Mouse (Mus musculus) liver, embryonic 12.5 days (tissue): ENCODE data around the gene Hist3h2a. TPM values are rescaled to one million over a fixed set of nuclear protein-coding genes. Genes with fewer than 3 reads are reported as not detected.
A peak's percentile ranks its signal among the peaks of the same experiment; 100 is the strongest.

Experiments used
- ATAC-seq: fragments of 200-750 bp; cut with Nextera tagmentation; 2 replicates; pipeline ENCODE4 v1.8.0; 2017; ENCODE audit warnings: moderate number of reproducible peaks, mild to moderate bottlenecking, moderate library complexity
- H3K27ac ChIP-seq: fragments of 300-500 bp; sonication (generic); 2 replicates; pipeline ENCODE4 v1.5.1; 2016; ENCODE audit warnings: mild to moderate bottlenecking
- H3K27me3 ChIP-seq: fragments of 300-500 bp; sonication (generic); replicated peaks from 2 replicates; pipeline ENCODE4 v1.6.1; 2016; ENCODE audit warnings: mild to moderate bottlenecking, moderate library complexity
- H3K36me3 ChIP-seq: fragments of 300-500 bp; sonication (generic); 2 replicates; pipeline ENCODE4 v1.6.1; 2016; ENCODE audit warnings: mild to moderate bottlenecking, moderate library complexity
- H3K4me1 ChIP-seq: fragments of 300-500 bp; sonication (generic); 2 replicates; pipeline ENCODE4 v1.6.1; 2016
- H3K4me2 ChIP-seq: fragments of 300-500 bp; sonication (generic); 2 replicates; pipeline ENCODE4 v1.6.1; 2016; ENCODE audit warnings: mild to moderate bottlenecking, moderate library complexity
- H3K4me3 ChIP-seq: fragments of 300-500 bp; sonication (generic); 2 replicates; pipeline ENCODE4 v1.5.1; 2016; ENCODE audit warnings: mild to moderate bottlenecking, moderate library complexity
- H3K9ac ChIP-seq: fragments of 300-500 bp; sonication (generic); 2 replicates; pipeline ENCODE4 v1.6.1; 2016; ENCODE audit warnings: mild to moderate bottlenecking, moderate library complexity
- H3K9me3 ChIP-seq: fragments of 300-500 bp; sonication (generic); replicated peaks from 2 replicates; pipeline ENCODE4 v1.6.1; 2016; ENCODE audit warnings: mild to moderate bottlenecking, moderate library complexity
- WGBS: fragments of 180-500 bp; shearing (Covaris S2); methylation state at CpG from one replicate; pipeline ENCODE4 v1.1.7; 2016; ENCODE audit not compliant: insufficient replicate concordance; 5-methylcytosine and 5-hydroxymethylcytosine counted together
- polyA plus RNA-seq: library from polyadenylated mRNA; unstranded; fragments of >200 nt; fragmentation: Nextera tagmentation; extraction: Ambion mirVana; gene quantifications from 2 replicates; pipeline ENCODE4 v1.2.1, GENCODE M21; 2016

Gene Hist3h2a
- polyA plus RNA-seq, 1 experiment from 2014 or later: 14.3 TPM

GRCm38 (mm10) chr11:58927790-58928651, 26.5 kb upstream of the Hist3h2a start:
- Histone ChIP-seq H3K36me3 (peaks cover 35% of the 10 kb centered on the region), H3K4me2 (peak overlapping the region; percentile 83), H3K4me1 (peaks cover 56% of the 10 kb centered on the region), H3K9me3 (no peaks in the 10 kb centered on the region), H3K27me3 (peaks cover 12% of the 10 kb centered on the region), H3K9ac (peak overlapping the region; percentile 75), H3K4me3 (peak overlapping the region; percentile 59), H3K27ac (peak overlapping the region; percentile 92)
- 3% methylated on average over 20 of the region's 20 CpGs for WGBS
- ATAC-seq: peak; percentile 78

GRCm38 (mm10) chr11:58929055-58929454, 25.4 kb upstream of the Hist3h2a start:
- H3K9me3 ChIP-seq: no peaks in the 10 kb centered on the region
- peak overlapping the region; percentile 54; the same call in 1 of the 2 replicates for H3K9ac ChIP-seq
- H3K4me1 ChIP-seq: peaks cover 56% of the 10 kb centered on the region
- H3K27me3 ChIP-seq: peaks cover 1% of the 10 kb centered on the region; the same call in 1 of the 2 replicates
- peak overlapping the region; percentile 92 for H3K27ac ChIP-seq
- H3K4me2 ChIP-seq: no peak overlapping the region; the same call in 1 of the 2 replicates
- no peak overlapping the region for H3K4me3 ChIP-seq
- no peak for ATAC-seq
- 53% methylated on average over 4 of the region's 4 CpGs for WGBS
- peaks cover 35% of the 10 kb centered on the region for H3K36me3 ChIP-seq

GRCm38 (mm10) chr11:58929641-58930040, 24.8 kb upstream of the Hist3h2a start:
- H3K4me1 ChIP-seq: peaks cover 56% of the 10 kb centered on the region
- peak overlapping the region; percentile 92 for H3K27ac ChIP-seq
- H3K36me3 ChIP-seq: peaks cover 40% of the 10 kb centered on the region
- H3K9ac ChIP-seq: peak overlapping the region; percentile 54
- H3K27me3 ChIP-seq: no peaks in the 10 kb centered on the region
- H3K4me2 ChIP-seq: peak overlapping the region; percentile 16
- ATAC-seq: no peak
- H3K4me3 ChIP-seq: no peak overlapping the region
- H3K9me3 ChIP-seq: no peaks in the 10 kb centered on the region
- 41% methylated on average over 3 of the region's 3 CpGs for WGBS

- no peaks in the 10 kb centered on the region for H3K9me3 ChIP-seq
- peaks cover 56% of the 10 kb centered on the region for H3K4me1 ChIP-seq
- peaks cover 46% of the 10 kb centered on the region for H3K36me3 ChIP-seq
- 0 out of 2 replicates have a peak overlapping the region, but pooled peaks have one; percentile 23 for H3K9ac ChIP-seq
- peak overlapping the region; percentile 92 for H3K27ac ChIP-seq
- 24% methylated on average over 3 of the region's 3 CpGs for WGBS
- H3K4me2 ChIP-seq: peak overlapping the region; percentile 16
- H3K27me3 ChIP-seq: no peaks in the 10 kb centered on the region
- peak; percentile 68 for ATAC-seq
- no peak overlapping the region for H3K4me3 ChIP-seq
Observed at GRCm38 (mm10) chr11:58930254-58930653, 24.2 kb upstream of the Hist3h2a start.

- WGBS: 73% methylated on average over 4 of the region's 4 CpGs
- no peaks in the 10 kb centered on the region for H3K9me3 ChIP-seq
- H3K4me3 ChIP-seq: no peak overlapping the region
- H3K27me3 ChIP-seq: no peaks in the 10 kb centered on the region
- peak overlapping the region; percentile 92 for H3K27ac ChIP-seq
- peaks cover 61% of the 10 kb centered on the region for H3K4me1 ChIP-seq
- H3K36me3 ChIP-seq: peaks cover 59% of the 10 kb centered on the region
- ATAC-seq: no peak
- H3K9ac ChIP-seq: no peak overlapping the region
- no peak overlapping the region for H3K4me2 ChIP-seq
Observed at GRCm38 (mm10) chr11:58931576-58931975, 22.9 kb upstream of the Hist3h2a start.

- peak overlapping the region; percentile 96 for H3K4me2 ChIP-seq
- peak overlapping the region; percentile 96 for H3K27ac ChIP-seq
- peak overlapping the region; percentile 85 for H3K4me3 ChIP-seq
- H3K9ac ChIP-seq: peak overlapping the region; percentile 98
- no peaks in the 10 kb centered on the region for H3K9me3 ChIP-seq
- peak; percentile 50 for ATAC-seq
- peaks cover 9% of the 10 kb centered on the region for H3K27me3 ChIP-seq
- WGBS: 1% methylated on average over 13 of the region's 13 CpGs
- H3K4me1 ChIP-seq: peaks cover 37% of the 10 kb centered on the region
- H3K36me3 ChIP-seq: peaks cover 42% of the 10 kb centered on the region
Observed at GRCm38 (mm10) chr11:58937909-58938308, 16.6 kb upstream of the Hist3h2a start.

- WGBS: under 1% methylated on average over 74 of the region's 95 CpGs
Observed at GRCm38 (mm10) chr11:58938322-58939087, 16.0 kb upstream of the Hist3h2a start, which contains the start of gene Rnf187. TSS of gene Rnf187 (minus strand) at chr11:58938916.

GRCm38 (mm10) chr11:58939088-58939439, 15.4 kb upstream of the Hist3h2a start:
- H3K36me3 ChIP-seq: peaks cover 30% of the 10 kb centered on the region
- ATAC-seq: no peak
- H3K4me2 ChIP-seq: peak overlapping the region; percentile 96
- WGBS: 16% methylated on average over 6 of the region's 6 CpGs
- H3K4me3 ChIP-seq: peak overlapping the region; percentile 85
- peak overlapping the region; percentile 98 for H3K9ac ChIP-seq
- peaks cover 37% of the 10 kb centered on the region for H3K4me1 ChIP-seq
- peaks cover 21% of the 10 kb centered on the region for H3K27me3 ChIP-seq
- no peaks in the 10 kb centered on the region for H3K9me3 ChIP-seq
- peak overlapping the region; percentile 96 for H3K27ac ChIP-seq

More at GRCm38 (mm10) chr11:58938322-58939087, 16.0 kb upstream of the Hist3h2a start, which contains the start of gene Rnf187:
- peaks cover 37% of the 10 kb centered on the region for H3K4me1 ChIP-seq
- H3K9me3 ChIP-seq: no peaks in the 10 kb centered on the region
- H3K36me3 ChIP-seq: peaks cover 36% of the 10 kb centered on the region
- H3K27ac ChIP-seq: peak within 1 kb of the TSS; percentile 96
- H3K9ac ChIP-seq: peak within 1 kb of the TSS; percentile 98
- ATAC-seq: peak; percentile 94
- H3K27me3 ChIP-seq: peaks cover 15% of the 10 kb centered on the region
- H3K4me2 ChIP-seq: peak within 1 kb of the TSS; percentile 96
- peak within 1 kb of the TSS; percentile 85 for H3K4me3 ChIP-seq

- no peak for ATAC-seq
- Histone ChIP-seq H3K4me3 (no peak overlapping the region), H3K9me3 (no peaks in the 10 kb centered on the region), H3K27me3 (peaks cover 70% of the 10 kb centered on the region), H3K36me3 (no peaks in the 10 kb centered on the region), H3K4me2 (no peak overlapping the region), H3K9ac (no peak overlapping the region), H3K27ac (no peak overlapping the region), H3K4me1 (peaks cover 24% of the 10 kb centered on the region)
- WGBS: 68% methylated on average over 5 of the region's 5 CpGs
Observed at GRCm38 (mm10) chr11:58944136-58944535, 10.3 kb upstream of the Hist3h2a start.

- no peak for ATAC-seq
- no peaks in the 10 kb centered on the region for H3K36me3 ChIP-seq
- H3K4me1 ChIP-seq: peaks cover 25% of the 10 kb centered on the region
- 60% methylated on average over 3 of the region's 3 CpGs for WGBS
- H3K4me2 ChIP-seq: no peak overlapping the region
- no peaks in the 10 kb centered on the region for H3K9me3 ChIP-seq
- no peak overlapping the region for H3K27ac ChIP-seq
- peaks cover 95% of the 10 kb centered on the region for H3K27me3 ChIP-seq
- H3K9ac ChIP-seq: no peak overlapping the region
- no peak overlapping the region for H3K4me3 ChIP-seq
Observed at GRCm38 (mm10) chr11:58947306-58947705, 7.2 kb upstream of the Hist3h2a start.

- Histone ChIP-seq H3K27me3 (peaks cover 88% of the 10 kb centered on the region), H3K36me3 (no peaks in the 10 kb centered on the region), H3K9me3 (no peaks in the 10 kb centered on the region), H3K9ac (peak overlapping the region; percentile 70; the same call in 1 of the 2 replicates), H3K4me3 (peak overlapping the region; percentile 55), H3K27ac (peak overlapping the region; percentile 17; the same call in 1 of the 2 replicates), H3K4me2 (peak overlapping the region; percentile 75), H3K4me1 (peaks cover 28% of the 10 kb centered on the region)
- no peak for ATAC-seq
- 23% methylated on average over 23 of the region's 23 CpGs for WGBS
Observed at GRCm38 (mm10) chr11:58947798-58948528, 6.5 kb upstream of the Hist3h2a start.
